ENCODE assay signal across 16 mouse cellular contexts in genomic region chr5:129350024-129350423, GRCm38 (mm10).
"Had no signal": no experiment of that assay in that cellular context is flagged by ENCODE, and none has a peak within 500 bp of the region (broad histone marks: within the 10 kb centered on the region; RNA-seq: fewer than 3 reads in every experiment).

No protein-coding gene starts in this region.

- H3K9me3 ChIP-seq: intestine, embryonic 15.5 days; liver, embryonic 13.5 days; midbrain, embryonic 15.5 days; neural tube, embryonic 13.5 days; stomach, embryonic 15.5 days had no signal

- H3K4me1 ChIP-seq: liver, embryonic 13.5 days had no signal

- H3K27ac ChIP-seq: intestine, embryonic 15.5 days; kidney, postnatal 0 days; left cerebral cortex, adult 2 months; liver, embryonic 13.5 days; midbrain, embryonic 15.5 days; neural tube, embryonic 13.5 days; stomach, embryonic 15.5 days had no signal

- H3K27me3 ChIP-seq: intestine, embryonic 15.5 days; liver, embryonic 13.5 days; midbrain, embryonic 15.5 days; neural tube, embryonic 13.5 days; stomach, embryonic 15.5 days had no signal

- ATAC-seq: intestine, embryonic 15.5 days; midbrain, embryonic 15.5 days had no signal

- H3K4me3 ChIP-seq: intestine, embryonic 15.5 days; left cerebral cortex, adult 2 months; liver, embryonic 13.5 days; midbrain, embryonic 15.5 days; myocyte; neural tube, embryonic 13.5 days; stomach, embryonic 15.5 days had no signal

- H3K4me2 ChIP-seq: intestine, embryonic 15.5 days; liver, embryonic 13.5 days; midbrain, embryonic 15.5 days; neural tube, embryonic 13.5 days; stomach, embryonic 15.5 days had no signal

- H3K36me3 ChIP-seq: intestine, embryonic 15.5 days; liver, embryonic 13.5 days; midbrain, embryonic 15.5 days; neural tube, embryonic 13.5 days; stomach, embryonic 15.5 days had no signal

- DNase-seq: layer of hippocampus, postnatal 36 days; liver, embryonic 13.5 days; lung, adult 2 months; lung, postnatal 14 days; lung, postnatal 4 days; retina, postnatal 1 day; right cerebral cortex, postnatal 25 days; spleen, adult 18-20 months; thymus, postnatal 25 days had no signal

- H3K9ac ChIP-seq: intestine, embryonic 15.5 days; liver, embryonic 13.5 days; midbrain, embryonic 15.5 days; neural tube, embryonic 13.5 days; stomach, embryonic 15.5 days had no signal
